In genomic region chr19:32225097-32225490, GRCm38 (mm10) we compare ENCODE assay signal across 15 mouse cellular contexts.
DNase-seq lines count a peak whose midpoint lies in the region; ATAC-seq lines count a peak whose summit lies in the region.
"Had no signal": no experiment of that assay in that cellular context is flagged by ENCODE, and none has a peak within 500 bp of the region (broad histone marks: within the 10 kb centered on the region; RNA-seq: fewer than 3 reads in every experiment).

No protein-coding gene starts in this region.

- H3K27ac ChIP-seq in forebrain, embryonic 10.5 days = no peak overlapping the region
- H3K27ac ChIP-seq: embryonic facial prominence, embryonic 15.5 days; heart, embryonic 13.5 days; limb, embryonic 12.5 days; midbrain, embryonic 12.5 days; neural tube, embryonic 13.5 days had no signal

- H3K4me1 ChIP-seq in megakaryocyte, embryonic 14.5 days = peaks cover 86% of the 10 kb centered on the region
- peaks cover 20% of the 10 kb centered on the region for H3K4me1 ChIP-seq in forebrain, embryonic 10.5 days
- H3K4me1 ChIP-seq: embryonic facial prominence, embryonic 15.5 days; limb, embryonic 12.5 days; neural tube, embryonic 13.5 days had no signal

- no peak for ATAC-seq in megakaryocyte, adult 5-6 weeks (ENCODE audit: poor library complexity, severe bottlenecking)
- ATAC-seq: inflammation-experienced regulatory T-cells, adult 6 months had no signal

- H3K9me3 ChIP-seq in megakaryocyte, embryonic 14.5 days = peaks cover 3% of the 10 kb centered on the region
- no peaks in the 10 kb centered on the region for H3K9me3 ChIP-seq in forebrain, embryonic 10.5 days
- H3K9me3 ChIP-seq: embryonic facial prominence, embryonic 15.5 days; G1E; heart, embryonic 13.5 days; limb, embryonic 12.5 days; midbrain, embryonic 12.5 days had no signal

- H3K27me3 ChIP-seq in megakaryocyte, embryonic 14.5 days (replicated peaks) = no peaks in the 10 kb centered on the region
- H3K27me3 ChIP-seq in forebrain, embryonic 10.5 days (ENCODE audit: poor library complexity, severe bottlenecking) = no peaks in the 10 kb centered on the region
- H3K27me3 ChIP-seq: embryonic facial prominence, embryonic 15.5 days; heart, embryonic 13.5 days; limb, embryonic 12.5 days; midbrain, embryonic 12.5 days; neural tube, embryonic 13.5 days had no signal

- peak overlapping the region; percentile 51 for H3K4me3 ChIP-seq in megakaryocyte, embryonic 14.5 days (replicated peaks)
- no peak overlapping the region for H3K4me3 ChIP-seq in forebrain, embryonic 10.5 days
- H3K4me3 ChIP-seq: embryonic facial prominence, embryonic 15.5 days; heart, embryonic 13.5 days; limb, embryonic 12.5 days; midbrain, embryonic 12.5 days; neural tube, embryonic 13.5 days had no signal

- peaks cover 84% of the 10 kb centered on the region for H3K36me3 ChIP-seq in megakaryocyte, embryonic 14.5 days (replicated peaks; ENCODE audit: low read length)
- peaks cover 6% of the 10 kb centered on the region for H3K36me3 ChIP-seq in forebrain, embryonic 10.5 days (replicated peaks)
- H3K36me3 ChIP-seq: limb, embryonic 12.5 days; midbrain, embryonic 12.5 days had no signal

- peak; percentile 35 for DNase-seq in heart, postnatal 4 days
- DNase-seq in heart, postnatal 25 days (ENCODE audit: low spot score) = no peak
- DNase-seq in adrenal gland, postnatal 36 days = peak; percentile 64 to 74
- no peak for DNase-seq in forebrain, embryonic 10.5 days (ENCODE audit: extremely low spot score, low spot score)
- DNase-seq in kidney, adult 9 months = no peak
- DNase-seq: thymus, postnatal 4 days had no signal

- WGBS in forebrain, embryonic 10.5 days = 86% methylated on average over 9 of the region's 9 CpGs

- intact Hi-C loops in heart, postnatal 25 days (cut with DNase I) = no loop called here

Comparison
In these comparisons a context has a peak if more than half of its experiments do, and no peak if none do; other contexts are left out.
1. DNase-seq: peak in heart, postnatal 4 days (single experiment) and adrenal gland, postnatal 36 days (2 of 2); none in heart, postnatal 25 days (single experiment), forebrain, embryonic 10.5 days (single experiment) and kidney, adult 9 months (single experiment).